Comparison of ENCODE assay signal across 29 mouse cellular contexts in genomic region chr7:30636395-30636794, GRCm38 (mm10). TPM values are rescaled to one million over a fixed set of nuclear protein-coding genes. Genes with fewer than 3 reads are reported as not detected.
DNase-seq lines count a peak whose midpoint lies in the region; ATAC-seq lines count a peak whose summit lies in the region.
"Had no signal": no experiment of that assay in that cellular context is flagged by ENCODE, and none has a peak within 500 bp of the region (broad histone marks: within the 10 kb centered on the region; RNA-seq: fewer than 3 reads in every experiment).

No protein-coding gene starts in this region.

- H3K9ac ChIP-seq in heart, embryonic 11.5 days (ENCODE audit: low read depth, low read length): no peak overlapping the region
- H3K9ac ChIP-seq in liver, embryonic 11.5 days (ENCODE audit: low read depth, low read length): 0 out of 2 replicates have a peak overlapping the region, but pooled peaks have one; percentile 5
- H3K9ac ChIP-seq: embryonic facial prominence, embryonic 12.5 days; forebrain, embryonic 12.5 days; hindbrain, embryonic 15.5 days; liver, embryonic 15.5 days; midbrain, embryonic 12.5 days; neural tube, embryonic 15.5 days had no signal

- 14% methylated on average over 11 of the region's 11 CpGs for WGBS in heart, embryonic 11.5 days (ENCODE audit: insufficient replicate concordance)
- WGBS in liver, embryonic 11.5 days: 19% methylated on average over 11 of the region's 11 CpGs
- WGBS in limb, embryonic 10.5 days: 23% methylated on average over 11 of the region's 11 CpGs

- H3K27ac ChIP-seq in heart, embryonic 11.5 days (ENCODE audit: low read depth, low read length): no peak overlapping the region
- no peak overlapping the region for H3K27ac ChIP-seq in liver, embryonic 11.5 days (ENCODE audit: low read depth, low read length)
- H3K27ac ChIP-seq in limb, embryonic 10.5 days: peak overlapping the region; percentile 21; the same call in 1 of the 2 replicates
- H3K27ac ChIP-seq: embryonic facial prominence, embryonic 12.5 days; forebrain, embryonic 12.5 days; gastrocnemius, adult 2 months; hindbrain, embryonic 15.5 days; liver, embryonic 15.5 days; midbrain, embryonic 12.5 days; neural tube, embryonic 15.5 days had no signal

- no peak overlapping the region for H3K4me3 ChIP-seq in heart, embryonic 11.5 days (ENCODE audit: low read depth, low read length)
- no peak overlapping the region for H3K4me3 ChIP-seq in liver, embryonic 11.5 days (ENCODE audit: low read depth, low read length)
- H3K4me3 ChIP-seq in limb, embryonic 10.5 days: peak overlapping the region; percentile 45
- H3K4me3 ChIP-seq: embryonic facial prominence, embryonic 12.5 days; forebrain, embryonic 12.5 days; gastrocnemius, adult 2 months; hindbrain, embryonic 15.5 days; liver, embryonic 15.5 days; midbrain, embryonic 12.5 days; neural tube, embryonic 15.5 days had no signal

- peak; percentile 64; the same call in 1 of the 2 replicates for ATAC-seq in heart, embryonic 11.5 days (replicated peaks; ENCODE audit: insufficient number of reproducible peaks, low FRiP score, low TSS enrichment)
- no peak; the same call in 1 of the 2 replicates for ATAC-seq in liver, embryonic 11.5 days (replicated peaks; ENCODE audit: low FRiP score)
- ATAC-seq in common myeloid progenitor, adult 5-6 weeks (replicated peaks; ENCODE audit: low read depth, poor library complexity, severe bottlenecking): 0 out of 2 replicates have a peak, but pooled peaks have one; percentile 15

- H3K36me3 ChIP-seq in heart, embryonic 11.5 days (ENCODE audit: control insufficient read depth, insufficient read depth, low read length): peaks cover 7% of the 10 kb centered on the region
- H3K36me3 ChIP-seq in liver, embryonic 11.5 days (ENCODE audit: control insufficient read depth, insufficient read depth, low read length): peaks cover 7% of the 10 kb centered on the region; the same call in 1 of the 2 replicates
- peaks cover 16% of the 10 kb centered on the region for H3K36me3 ChIP-seq in limb, embryonic 10.5 days

- H3K4me1 ChIP-seq in heart, embryonic 11.5 days (ENCODE audit: control insufficient read depth, insufficient read depth, low read length): 0 out of 2 replicates have a peak, but pooled peaks cover 4% of the 10 kb centered on the region
- peaks cover 21% of the 10 kb centered on the region; the same call in 1 of the 2 replicates for H3K4me1 ChIP-seq in liver, embryonic 11.5 days (replicated peaks; ENCODE audit: control insufficient read depth, insufficient read depth, low read length)
- H3K4me1 ChIP-seq in limb, embryonic 10.5 days: peaks cover 47% of the 10 kb centered on the region

- peak overlapping the region; percentile 53 for H3K4me2 ChIP-seq in heart, embryonic 11.5 days
- peak overlapping the region; percentile 68 for H3K4me2 ChIP-seq in liver, embryonic 11.5 days
- H3K4me2 ChIP-seq: embryonic facial prominence, embryonic 12.5 days; forebrain, embryonic 12.5 days; hindbrain, embryonic 15.5 days; liver, embryonic 15.5 days; midbrain, embryonic 12.5 days; neural tube, embryonic 15.5 days had no signal

- no peaks in the 10 kb centered on the region for H3K9me3 ChIP-seq in heart, embryonic 11.5 days (replicated peaks; ENCODE audit: control insufficient read depth, low read length)
- no peaks in the 10 kb centered on the region for H3K9me3 ChIP-seq in liver, embryonic 11.5 days (ENCODE audit: control insufficient read depth, low read length)
- no peaks in the 10 kb centered on the region for H3K9me3 ChIP-seq in limb, embryonic 10.5 days (replicated peaks)
- H3K9me3 ChIP-seq: embryonic facial prominence, embryonic 12.5 days; forebrain, embryonic 12.5 days; hindbrain, embryonic 15.5 days; liver, embryonic 15.5 days; midbrain, embryonic 12.5 days; neural tube, embryonic 15.5 days had no signal

- intact Hi-C loops in heart, postnatal 14 days (cut with DNase I): no loop called here

- no peak for DNase-seq in heart, postnatal 14 days
- DNase-seq in liver, embryonic 11.5 days (ENCODE audit: low spot score): no peak
- no peak for DNase-seq in liver
- no peak for DNase-seq in limb, embryonic 10.5 days (ENCODE audit: low spot score)
- no peak for DNase-seq in urinary bladder, postnatal 14 days (ENCODE audit: low spot score)
- DNase-seq: adrenal gland, postnatal 36 days; cerebellum, adult 9-10 months; gastrocnemius, adult 2 months; heart, postnatal 10 days; kidney, adult 2 months; kidney, postnatal 10 days; left cerebral cortex, postnatal 4 days; lung, postnatal 4 days; right cerebral cortex, postnatal 14 days; spleen, adult 18-20 months; thymus, postnatal 14 days had no signal

- peaks cover 40% of the 10 kb centered on the region for H3K27me3 ChIP-seq in heart, embryonic 11.5 days (ENCODE audit: control insufficient read depth, insufficient read depth, low read length)
- peaks cover 42% of the 10 kb centered on the region for H3K27me3 ChIP-seq in liver, embryonic 11.5 days (replicated peaks; ENCODE audit: control insufficient read depth, insufficient read depth, low read length)
- peaks cover 53% of the 10 kb centered on the region for H3K27me3 ChIP-seq in limb, embryonic 10.5 days (ENCODE audit: low read depth, poor library complexity, severe bottlenecking)

RNA-seq across cellular contexts. Expression of gene Etv2, which starts 0.7 kb away (rescaled TPM):
- polyA plus RNA-seq in heart, embryonic 11.5 days (2014; fragmentation: Nextera tagmentation; extraction: Ambion mirVana): 2.6 and 3.6 TPM in 2 replicates
- total RNA-seq in heart, postnatal 14 days (2021): not detected
- polyA plus RNA-seq in liver, embryonic 11.5 days (2014; fragmentation: Nextera tagmentation; extraction: Ambion mirVana): 0.16 and 0.17 TPM in 2 replicates
- total RNA-seq in common myeloid progenitor, adult 5-6 weeks (2017): not detected in 2 replicates
- 1.3 and 2.5 TPM in 2 replicates for polyA plus RNA-seq in limb, embryonic 10.5 days (2016; fragmentation: Nextera tagmentation; extraction: Ambion mirVana)
- total RNA-seq: adrenal gland, postnatal 36 days; gastrocnemius, adult 2 months; gastrocnemius, postnatal 4 days; heart, postnatal 10 days; layer of hippocampus, postnatal 14 days; left cerebral cortex, adult 8-10 months; left cerebral cortex, postnatal 4 days had no signal
- polyA plus RNA-seq: embryonic facial prominence, embryonic 12.5 days; forebrain, embryonic 12.5 days; hindbrain, embryonic 15.5 days; intestine, embryonic 14.5 days; kidney, adult 2 months; liver, embryonic 15.5 days; lung, embryonic 16.5 days; midbrain, embryonic 12.5 days; neural tube, embryonic 15.5 days had no signal

RNA-seq across cellular contexts. Expression of gene Cox6b1, which starts 10.4 kb away (rescaled TPM):
- 1,669 and 1,746 TPM in 2 replicates for polyA plus RNA-seq in heart, embryonic 11.5 days (2014; fragmentation: Nextera tagmentation; extraction: Ambion mirVana)
- total RNA-seq in heart, postnatal 14 days (2021): 1,000 to 10,000 TPM; 4,389 to 4,822 TPM
- polyA plus RNA-seq in liver, embryonic 11.5 days (2014; fragmentation: Nextera tagmentation; extraction: Ambion mirVana): 809 and 909 TPM in 2 replicates
- total RNA-seq in common myeloid progenitor, adult 5-6 weeks (2017): 396 and 504 TPM in 2 replicates
- polyA plus RNA-seq in limb, embryonic 10.5 days (2016; fragmentation: Nextera tagmentation; extraction: Ambion mirVana): 776 and 820 TPM in 2 replicates

RNA-seq across cellular contexts. Expression of gene Rbm42, which starts 13.7 kb away (rescaled TPM):
- 76.7 and 82.8 TPM in 2 replicates for polyA plus RNA-seq in heart, embryonic 11.5 days (2014; fragmentation: Nextera tagmentation; extraction: Ambion mirVana)
- 10 to 100 TPM; 49.1 to 53.1 TPM for total RNA-seq in heart, postnatal 14 days (2021)
- 101 TPM in 2 replicates for polyA plus RNA-seq in liver, embryonic 11.5 days (2014; fragmentation: Nextera tagmentation; extraction: Ambion mirVana)
- total RNA-seq in common myeloid progenitor, adult 5-6 weeks (2017): 39.4 and 47.8 TPM in 2 replicates
- polyA plus RNA-seq in limb, embryonic 10.5 days (2016; fragmentation: Nextera tagmentation; extraction: Ambion mirVana): 150 and 151 TPM in 2 replicates

RNA-seq across cellular contexts. Expression of gene Upk1a, which starts 23.7 kb away (rescaled TPM):
- polyA plus RNA-seq in heart, embryonic 11.5 days (2014; fragmentation: Nextera tagmentation; extraction: Ambion mirVana): 0.31 and 0.47 TPM in 2 replicates
- under 1 TPM; 0.34 to 0.38 TPM for total RNA-seq in heart, postnatal 14 days (2021)
- 0.66 and 1.5 TPM in 2 replicates for polyA plus RNA-seq in liver, embryonic 11.5 days (2014; fragmentation: Nextera tagmentation; extraction: Ambion mirVana)
- total RNA-seq in common myeloid progenitor, adult 5-6 weeks (2017): not detected in 2 replicates
- polyA plus RNA-seq in limb, embryonic 10.5 days (2016; fragmentation: Nextera tagmentation; extraction: Ambion mirVana): 7.9 and 8.2 TPM in 2 replicates

RNA-seq across cellular contexts. Expression of gene Haus5, which starts 28.4 kb away (rescaled TPM):
- 35.0 and 37.6 TPM in 2 replicates for polyA plus RNA-seq in heart, embryonic 11.5 days (2014; fragmentation: Nextera tagmentation; extraction: Ambion mirVana)
- total RNA-seq in heart, postnatal 14 days (2021): 1 to 10 TPM; 4.7 to 4.8 TPM
- 64.3 and 65.6 TPM in 2 replicates for polyA plus RNA-seq in liver, embryonic 11.5 days (2014; fragmentation: Nextera tagmentation; extraction: Ambion mirVana)
- 17.2 and 27.1 TPM in 2 replicates for total RNA-seq in common myeloid progenitor, adult 5-6 weeks (2017)
- polyA plus RNA-seq in limb, embryonic 10.5 days (2016; fragmentation: Nextera tagmentation; extraction: Ambion mirVana): 84.1 and 84.8 TPM in 2 replicates
